Comparison of ENCODE assay signal across 13 mouse cellular contexts in the genomic region with DNA sequence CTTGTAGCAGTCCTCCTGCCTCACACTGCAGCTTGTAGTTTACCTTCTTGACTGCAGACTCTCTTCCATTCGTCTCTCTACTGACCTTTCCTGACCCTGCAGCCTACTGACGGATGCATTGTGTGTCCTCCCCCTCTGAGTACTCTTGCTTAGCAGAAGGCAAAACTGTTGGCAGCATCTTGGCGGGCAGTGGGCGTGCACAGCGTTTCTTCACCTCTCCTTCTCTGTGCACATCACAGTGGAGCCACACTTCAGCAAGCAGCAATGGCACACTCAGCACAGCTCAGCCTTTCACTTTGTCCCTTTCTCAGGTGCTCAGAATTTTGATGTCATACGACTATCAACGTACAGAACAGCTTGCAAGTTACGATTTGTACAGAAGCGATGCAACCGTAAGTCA. TPM values are rescaled to one million over a fixed set of nuclear protein-coding genes. Genes with fewer than 3 reads are reported as not detected.
DNase-seq lines count a peak whose midpoint lies in the region.
"Had no signal": no experiment of that assay in that cellular context is flagged by ENCODE, and none has a peak within 500 bp of the region (broad histone marks: within the 10 kb centered on the region; RNA-seq: fewer than 3 reads in every experiment).

No protein-coding gene starts in this region.

- peak; percentile 35 for DNase-seq in left cerebral cortex, adult 11 months (ENCODE audit: low spot score)
- no peak for DNase-seq in left cerebral cortex, postnatal 4 days
- peak; percentile 36 to 68 for DNase-seq in right cerebral cortex, postnatal 36 days (ENCODE audit: low spot score in 2 of 2)
- DNase-seq in right cerebral cortex, postnatal 4 days, result no peak
- DNase-seq in left cerebral cortex, postnatal 25 days (ENCODE audit: low spot score in 2 of 2), result peak; percentile 31 to 84
- no peak for DNase-seq in ovary, postnatal 36 days (ENCODE audit: low spot score)
- DNase-seq: adrenal gland, adult 8-10 months; adrenal gland, postnatal 36 days; cerebellum, adult 11 months; cerebellum, adult 8-10 months; cerebellum, postnatal 14 days; forebrain, postnatal 0 days; gastrocnemius, postnatal 14 days had no signal

- intact Hi-C loops in left cerebral cortex, postnatal 4 days (cut with DNase I), result no loop called here
- intact Hi-C loops in left cerebral cortex, postnatal 25 days (cut with DNase I), result no loop called here

RNA-seq across cellular contexts. Expression of a gene that starts 19.4 kb away (rescaled TPM):
- total RNA-seq in left cerebral cortex, postnatal 4 days (2021), result 10 to 100 TPM; 64.4 to 67.3 TPM
- 100 to 1,000 TPM; 105 to 112 TPM for total RNA-seq in left cerebral cortex, postnatal 25 days (2021)

Comparison
In these comparisons a context has a peak if more than half of its experiments do, and no peak if none do; other contexts are left out.
1. DNase-seq: peak in left cerebral cortex, adult 11 months (single experiment), right cerebral cortex, postnatal 36 days (2 of 2) and left cerebral cortex, postnatal 25 days (2 of 2); none in left cerebral cortex, postnatal 4 days (single experiment), right cerebral cortex, postnatal 4 days (single experiment) and ovary, postnatal 36 days (single experiment).